Mouse (Mus musculus): ENCODE measurements around the gene Chodl. TPM values are rescaled to one million over a fixed set of nuclear protein-coding genes. Genes with fewer than 3 reads are reported as not detected.

Chodl gene
- polyA plus RNA-seq (2014; fragmentation: Nextera tagmentation; extraction: Ambion mirVana) = 5.8 and 6.3 TPM in 2 replicates

GRCm38 (mm10) chr16:78930382-78931286 is at the start of gene Chodl:
TSS of gene Chodl (plus strand) at chr16:78930948.
- ATAC-seq (ENCODE audit: low FRiP score, low TSS enrichment) (peak; percentile 76), DNase-seq (peak; percentile 63)
- WGBS = 12% methylated on average over 19 of the region's 19 CpGs
- no peaks in the 10 kb centered on the region for H3K36me3 ChIP-seq (ENCODE audit: control insufficient read depth, insufficient read depth, low read length)
- peak within 1 kb of the TSS; percentile 51 for H3K4me3 ChIP-seq (replicated peaks; ENCODE audit: low read depth, low read length)
- H3K9ac ChIP-seq (replicated peaks; ENCODE audit: low read length) = peak within 1 kb of the TSS; percentile 70
- H3K9me3 ChIP-seq (ENCODE audit: control insufficient read depth, low read length) = no peaks in the 10 kb centered on the region
- H3K4me2 ChIP-seq (ENCODE audit: low read length) = peak within 1 kb of the TSS; percentile 99
- peaks cover 9% of the 10 kb centered on the region; the same call in 1 of the 2 replicates for H3K4me1 ChIP-seq (ENCODE audit: control insufficient read depth, insufficient read depth, low read length)
- H3K27me3 ChIP-seq (ENCODE audit: control insufficient read depth, insufficient read depth, low read length) = no peaks in the 10 kb centered on the region
- no peak within 1 kb of the TSS for H3K27ac ChIP-seq (replicated peaks; ENCODE audit: low read depth, low read length)

GRCm38 (mm10) chr16:78922644-78923043 is 8.1 kb upstream of the Chodl start:
- Histone ChIP-seq H3K27me3 (ENCODE audit: control insufficient read depth, insufficient read depth, low read length) (no peaks in the 10 kb centered on the region), H3K4me3 (replicated peaks; ENCODE audit: low read depth, low read length) (no peak overlapping the region), H3K27ac (replicated peaks; ENCODE audit: low read depth, low read length) (no peak overlapping the region), H3K4me1 (ENCODE audit: control insufficient read depth, insufficient read depth, low read length) (no peaks in the 10 kb centered on the region), H3K4me2 (ENCODE audit: low read length) (no peak overlapping the region), H3K9ac (replicated peaks; ENCODE audit: low read length) (no peak overlapping the region), H3K9me3 (ENCODE audit: control insufficient read depth, low read length) (no peaks in the 10 kb centered on the region), H3K36me3 (ENCODE audit: control insufficient read depth, insufficient read depth, low read length) (no peaks in the 10 kb centered on the region)
- no peak for DNase-seq
- ATAC-seq (ENCODE audit: low FRiP score, low TSS enrichment) = no peak
- 71% methylated on average over 5 of the region's 5 CpGs for WGBS

- 11% methylated on average over 16 of the region's 16 CpGs for WGBS
- Histone ChIP-seq H3K4me3 (replicated peaks; ENCODE audit: low read depth, low read length) (peak overlapping the region; percentile 51), H3K36me3 (ENCODE audit: control insufficient read depth, insufficient read depth, low read length) (no peaks in the 10 kb centered on the region), H3K9ac (replicated peaks; ENCODE audit: low read length) (peak overlapping the region; percentile 70), H3K9me3 (ENCODE audit: control insufficient read depth, low read length) (no peaks in the 10 kb centered on the region), H3K4me1 (ENCODE audit: control insufficient read depth, insufficient read depth, low read length) (peaks cover 9% of the 10 kb centered on the region; the same call in 1 of the 2 replicates), H3K27me3 (ENCODE audit: control insufficient read depth, insufficient read depth, low read length) (no peaks in the 10 kb centered on the region), H3K4me2 (ENCODE audit: low read length) (peak overlapping the region; percentile 99), H3K27ac (replicated peaks; ENCODE audit: low read depth, low read length) (no peak overlapping the region)
- DNase-seq = peak; percentile 14
- ATAC-seq (ENCODE audit: low FRiP score, low TSS enrichment) = peak; percentile 66
Measured at GRCm38 (mm10) chr16:78931287-78932025, 708 bp downstream of the Chodl start.

GRCm38 (mm10) chr16:78934298-78934697 is 3.5 kb downstream of the Chodl start:
- ATAC-seq (ENCODE audit: low FRiP score, low TSS enrichment) (no peak), DNase-seq (no peak)
- no peaks in the 10 kb centered on the region for H3K9me3 ChIP-seq (ENCODE audit: control insufficient read depth, low read length)
- no peaks in the 10 kb centered on the region for H3K27me3 ChIP-seq (ENCODE audit: control insufficient read depth, insufficient read depth, low read length)
- no peak overlapping the region for H3K9ac ChIP-seq (replicated peaks; ENCODE audit: low read length)
- no peaks in the 10 kb centered on the region for H3K36me3 ChIP-seq (ENCODE audit: control insufficient read depth, insufficient read depth, low read length)
- no peak overlapping the region for H3K4me2 ChIP-seq (ENCODE audit: low read length)
- no peak overlapping the region for H3K27ac ChIP-seq (replicated peaks; ENCODE audit: low read depth, low read length)
- WGBS = 90% methylated on average over 2 of the region's 2 CpGs
- peaks cover 9% of the 10 kb centered on the region; the same call in 1 of the 2 replicates for H3K4me1 ChIP-seq (ENCODE audit: control insufficient read depth, insufficient read depth, low read length)
- no peak overlapping the region for H3K4me3 ChIP-seq (replicated peaks; ENCODE audit: low read depth, low read length)

GRCm38 (mm10) chr16:78937755-78938154 is 7.0 kb downstream of the Chodl start:
- Histone ChIP-seq H3K4me3 (replicated peaks; ENCODE audit: low read depth, low read length) (no peak overlapping the region), H3K27me3 (ENCODE audit: control insufficient read depth, insufficient read depth, low read length) (no peaks in the 10 kb centered on the region), H3K27ac (replicated peaks; ENCODE audit: low read depth, low read length) (no peak overlapping the region), H3K36me3 (ENCODE audit: control insufficient read depth, insufficient read depth, low read length) (no peaks in the 10 kb centered on the region), H3K9me3 (ENCODE audit: control insufficient read depth, low read length) (no peaks in the 10 kb centered on the region), H3K4me2 (ENCODE audit: low read length) (no peak overlapping the region), H3K9ac (replicated peaks; ENCODE audit: low read length) (no peak overlapping the region), H3K4me1 (ENCODE audit: control insufficient read depth, insufficient read depth, low read length) (no peaks in the 10 kb centered on the region)
- WGBS = 82% methylated on average over 8 of the region's 8 CpGs
- ATAC-seq (ENCODE audit: low FRiP score, low TSS enrichment) (no peak), DNase-seq (no peak)

GRCm38 (mm10) chr16:78950359-78950758 is 19.6 kb downstream of the Chodl start:
- no peaks in the 10 kb centered on the region for H3K4me1 ChIP-seq (ENCODE audit: control insufficient read depth, insufficient read depth, low read length)
- H3K9ac ChIP-seq (replicated peaks; ENCODE audit: low read length) = no peak overlapping the region
- WGBS = 81% methylated on average over 4 of the region's 4 CpGs
- no peak overlapping the region for H3K27ac ChIP-seq (replicated peaks; ENCODE audit: low read depth, low read length)
- H3K36me3 ChIP-seq (ENCODE audit: control insufficient read depth, insufficient read depth, low read length) = no peaks in the 10 kb centered on the region
- no peak overlapping the region for H3K4me2 ChIP-seq (ENCODE audit: low read length)
- no peaks in the 10 kb centered on the region for H3K9me3 ChIP-seq (ENCODE audit: control insufficient read depth, low read length)
- DNase-seq = peak; percentile 64
- H3K27me3 ChIP-seq (ENCODE audit: control insufficient read depth, insufficient read depth, low read length) = no peaks in the 10 kb centered on the region
- no peak for ATAC-seq (ENCODE audit: low FRiP score, low TSS enrichment)
- H3K4me3 ChIP-seq (replicated peaks; ENCODE audit: low read depth, low read length) = no peak overlapping the region

GRCm38 (mm10) chr16:78957434-78957833 is 26.7 kb downstream of the Chodl start:
- no peak for DNase-seq
- no peaks in the 10 kb centered on the region for H3K36me3 ChIP-seq (ENCODE audit: control insufficient read depth, insufficient read depth, low read length)
- no peaks in the 10 kb centered on the region for H3K27me3 ChIP-seq (ENCODE audit: control insufficient read depth, insufficient read depth, low read length)
- no peaks in the 10 kb centered on the region for H3K9me3 ChIP-seq (ENCODE audit: control insufficient read depth, low read length)
- no peak overlapping the region for H3K4me2 ChIP-seq (ENCODE audit: low read length)
- WGBS = 83% methylated on average over 2 of the region's 2 CpGs
- no peak overlapping the region for H3K9ac ChIP-seq (replicated peaks; ENCODE audit: low read length)
- H3K4me1 ChIP-seq (ENCODE audit: control insufficient read depth, insufficient read depth, low read length) = no peaks in the 10 kb centered on the region
- no peak overlapping the region for H3K4me3 ChIP-seq (replicated peaks; ENCODE audit: low read depth, low read length)
- ATAC-seq (ENCODE audit: low FRiP score, low TSS enrichment) = no peak
- no peak overlapping the region for H3K27ac ChIP-seq (replicated peaks; ENCODE audit: low read depth, low read length)

GRCm38 (mm10) chr16:78969091-78969731 is 38.5 kb downstream of the Chodl start:
- Histone ChIP-seq H3K27me3 (ENCODE audit: control insufficient read depth, insufficient read depth, low read length) (no peaks in the 10 kb centered on the region), H3K4me1 (ENCODE audit: control insufficient read depth, insufficient read depth, low read length) (no peaks in the 10 kb centered on the region), H3K4me2 (ENCODE audit: low read length) (no peak overlapping the region), H3K9ac (replicated peaks; ENCODE audit: low read length) (no peak overlapping the region), H3K4me3 (replicated peaks; ENCODE audit: low read depth, low read length) (no peak overlapping the region), H3K36me3 (ENCODE audit: control insufficient read depth, insufficient read depth, low read length) (no peaks in the 10 kb centered on the region), H3K9me3 (ENCODE audit: control insufficient read depth, low read length) (no peaks in the 10 kb centered on the region), H3K27ac (replicated peaks; ENCODE audit: low read depth, low read length) (no peak overlapping the region)
- ATAC-seq (ENCODE audit: low FRiP score, low TSS enrichment) = no peak
- peak; percentile 85 for DNase-seq
- 34% methylated on average over 13 of the region's 13 CpGs for WGBS
